Mouse (Mus musculus): ENCODE measurements at regions not wholly inside any gene's neighbourhood (a gene's known extent, or its start where the extent isn't known, plus 50 kb on each side); places are given as distances from the start of the nearest gene placed in this dataset.

- Histone ChIP-seq H3K4me1 (replicated peaks; ENCODE audit: control insufficient read depth, insufficient read depth) (no peaks in the 10 kb centered on the region), H3K4me2 (replicated peaks; ENCODE audit: low read depth) (no peak overlapping the region), H3K36me3 (ENCODE audit: control insufficient read depth, insufficient read depth, low read length) (no peaks in the 10 kb centered on the region), H3K4me3 (ENCODE audit: low read depth, low read length) (no peak overlapping the region), H3K9me3 (ENCODE audit: control insufficient read depth, low read length) (no peaks in the 10 kb centered on the region), H3K27ac (replicated peaks) (no peak overlapping the region), H3K27me3 (ENCODE audit: control insufficient read depth, insufficient read depth, low read length) (no peaks in the 10 kb centered on the region), H3K9ac (ENCODE audit: low read length) (no peak overlapping the region)
- ATAC-seq (ENCODE audit: low FRiP score, low TSS enrichment) (no peak), DNase-seq (ENCODE audit: low spot score) (no peak)
- WGBS, result 59% methylated on average over 1 of the region's 1 CpGs
- no peak for TF ChIP-seq CTCF (IDR thresholded peaks at IDR 0.05; ENCODE audit: low read depth)
- no peak for TF ChIP-seq EP300 (optimal IDR thresholded peaks at IDR 0.05)
Observed at GRCm38 (mm10) chrX:61652377-61652776, 56.9 kb upstream of the Ldoc1 start.

- no peak overlapping the region for H3K9ac ChIP-seq (ENCODE audit: low read length)
- no peaks in the 10 kb centered on the region for H3K9me3 ChIP-seq (ENCODE audit: control insufficient read depth, low read length)
- H3K4me2 ChIP-seq (replicated peaks; ENCODE audit: low read depth), result no peak overlapping the region
- DNase-seq (ENCODE audit: low spot score) (peak; percentile 12), ATAC-seq (ENCODE audit: low FRiP score, low TSS enrichment) (no peak)
- H3K27ac ChIP-seq (replicated peaks), result no peak overlapping the region
- H3K27me3 ChIP-seq (ENCODE audit: control insufficient read depth, insufficient read depth, low read length), result no peaks in the 10 kb centered on the region
- no peaks in the 10 kb centered on the region for H3K36me3 ChIP-seq (ENCODE audit: control insufficient read depth, insufficient read depth, low read length)
- 38% methylated on average over 3 of the region's 3 CpGs for WGBS
- H3K4me3 ChIP-seq (ENCODE audit: low read depth, low read length), result no peak overlapping the region
- TF ChIP-seq CTCF (IDR thresholded peaks at IDR 0.05; ENCODE audit: low read depth) (peak; percentile 72), EP300 (optimal IDR thresholded peaks at IDR 0.05) (no peak)
- H3K4me1 ChIP-seq (replicated peaks; ENCODE audit: control insufficient read depth, insufficient read depth), result no peaks in the 10 kb centered on the region
Observed at GRCm38 (mm10) chrX:61653077-61653476, 56.2 kb upstream of the Ldoc1 start.
